In the genomic region with DNA sequence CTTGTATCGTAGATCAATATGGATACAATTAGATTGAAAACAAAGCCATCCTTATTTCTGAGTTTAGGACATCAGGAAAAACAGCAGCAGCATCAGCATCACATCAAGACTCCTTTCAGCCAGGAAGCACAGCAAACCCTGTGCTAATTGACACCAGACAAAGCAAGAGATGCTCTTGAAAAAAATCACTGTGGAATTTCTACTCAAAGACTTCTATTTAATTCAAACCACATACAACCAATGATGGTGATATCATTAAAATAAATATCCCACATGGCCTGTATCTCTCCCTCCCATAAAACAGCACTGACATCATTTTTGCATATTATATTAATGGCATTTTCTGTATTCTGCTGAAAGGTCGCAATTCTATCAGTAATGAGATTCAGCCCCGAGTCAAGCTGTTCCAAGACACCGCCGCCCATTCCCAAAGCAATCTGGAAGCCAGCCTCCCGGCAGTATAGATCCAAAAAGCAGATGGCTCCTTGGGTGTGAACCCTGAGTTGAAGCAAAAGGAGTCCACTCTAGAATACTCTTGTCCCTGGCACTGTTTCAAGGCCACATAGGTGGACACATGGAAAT, we compare ENCODE assay signal across 18 mouse cellular contexts. TPM values are rescaled to one million over a fixed set of nuclear protein-coding genes. Genes with fewer than 3 reads are reported as not detected.
DNase-seq lines count a peak whose midpoint lies in the region; ATAC-seq lines count a peak whose summit lies in the region.
"Had no signal": no experiment of that assay in that cellular context is flagged by ENCODE, and none has a peak within 500 bp of the region (broad histone marks: within the 10 kb centered on the region; RNA-seq: fewer than 3 reads in every experiment).

No protein-coding gene starts in this region.

- H3K27me3 ChIP-seq in forebrain, embryonic 13.5 days = no peaks in the 10 kb centered on the region
- no peaks in the 10 kb centered on the region for H3K27me3 ChIP-seq in forebrain, embryonic 12.5 days
- H3K27me3 ChIP-seq in embryonic facial prominence, embryonic 11.5 days (ENCODE audit: control insufficient read depth, insufficient read depth, low read length) = no peaks in the 10 kb centered on the region
- no peaks in the 10 kb centered on the region for H3K27me3 ChIP-seq in kidney, embryonic 16.5 days (ENCODE audit: insufficient read depth, low read length)

- H3K9me3 ChIP-seq in forebrain, embryonic 13.5 days (replicated peaks) = no peaks in the 10 kb centered on the region
- H3K9me3 ChIP-seq in forebrain, embryonic 12.5 days = no peaks in the 10 kb centered on the region
- H3K9me3 ChIP-seq in embryonic facial prominence, embryonic 11.5 days (replicated peaks; ENCODE audit: control insufficient read depth, low read length) = no peaks in the 10 kb centered on the region
- no peaks in the 10 kb centered on the region for H3K9me3 ChIP-seq in kidney, embryonic 16.5 days (ENCODE audit: low read length)
- H3K9me3 ChIP-seq: heart, embryonic 10.5 days had no signal

- ATAC-seq in forebrain, embryonic 13.5 days = peak; percentile 55; the same call in 1 of the 2 replicates
- no peak for ATAC-seq in forebrain, embryonic 12.5 days (ENCODE audit: low FRiP score)
- ATAC-seq in embryonic facial prominence, embryonic 11.5 days (replicated peaks; ENCODE audit: insufficient number of reproducible peaks, low FRiP score, low TSS enrichment, low read depth) = no peak
- no peak for ATAC-seq in kidney, embryonic 16.5 days (ENCODE audit: low FRiP score, low TSS enrichment)
- ATAC-seq: intestine, postnatal 0 days; Patski had no signal

- DNase-seq in left cerebral cortex, postnatal 4 days = peak; percentile 8
- DNase-seq in left cerebral cortex, postnatal 14 days (ENCODE audit: low spot score in 2 of 2) = no peak
- peak; percentile 46 for DNase-seq in embryonic facial prominence, embryonic 11.5 days (ENCODE audit: low spot score)
- DNase-seq in mesoderm, embryonic 11.5 days (ENCODE audit: low read depth, low spot score) = peak; percentile 27
- no peak for DNase-seq in cerebellum, postnatal 25 days
- DNase-seq: gastrocnemius, postnatal 25 days; heart, postnatal 36 days; kidney, postnatal 10 days; lung, embryonic 14.5 days; right cerebral cortex, postnatal 4 days had no signal

- no peak overlapping the region for H3K4me3 ChIP-seq in forebrain, embryonic 13.5 days
- H3K4me3 ChIP-seq in forebrain, embryonic 12.5 days (replicated peaks) = no peak overlapping the region
- H3K4me3 ChIP-seq in embryonic facial prominence, embryonic 11.5 days (ENCODE audit: low read depth, low read length) = no peak overlapping the region
- H3K4me3 ChIP-seq in kidney, embryonic 16.5 days (ENCODE audit: low read length) = no peak overlapping the region
- H3K4me3 ChIP-seq: heart, embryonic 10.5 days; left cerebral cortex, adult 2 months; myocyte had no signal

- no peak overlapping the region for H3K27ac ChIP-seq in forebrain, embryonic 13.5 days
- no peak overlapping the region for H3K27ac ChIP-seq in forebrain, embryonic 12.5 days
- H3K27ac ChIP-seq in embryonic facial prominence, embryonic 11.5 days (replicated peaks; ENCODE audit: low read depth, low read length) = no peak overlapping the region
- no peak overlapping the region for H3K27ac ChIP-seq in kidney, embryonic 16.5 days (ENCODE audit: low read length)
- H3K27ac ChIP-seq: heart, embryonic 10.5 days; left cerebral cortex, adult 2 months had no signal

- no peak overlapping the region for H3K4me2 ChIP-seq in forebrain, embryonic 13.5 days
- H3K4me2 ChIP-seq in forebrain, embryonic 12.5 days = no peak overlapping the region
- H3K4me2 ChIP-seq in embryonic facial prominence, embryonic 11.5 days (ENCODE audit: low read depth, low read length) = no peak overlapping the region
- no peak overlapping the region for H3K4me2 ChIP-seq in kidney, embryonic 16.5 days (replicated peaks; ENCODE audit: low read depth, low read length)
- H3K4me2 ChIP-seq: lung, embryonic 14.5 days had no signal

- 74% methylated on average over 6 of the region's 6 CpGs for WGBS in forebrain, embryonic 13.5 days
- 76% methylated on average over 6 of the region's 6 CpGs for WGBS in forebrain, embryonic 12.5 days
- 47% methylated on average over 6 of the region's 6 CpGs for WGBS in embryonic facial prominence, embryonic 11.5 days
- 75% methylated on average over 6 of the region's 6 CpGs for WGBS in kidney, embryonic 16.5 days

- no peaks in the 10 kb centered on the region for H3K36me3 ChIP-seq in forebrain, embryonic 13.5 days (ENCODE audit: poor library complexity, severe bottlenecking)
- H3K36me3 ChIP-seq in forebrain, embryonic 12.5 days (replicated peaks) = no peaks in the 10 kb centered on the region
- H3K36me3 ChIP-seq in embryonic facial prominence, embryonic 11.5 days (replicated peaks; ENCODE audit: control insufficient read depth, insufficient read depth, low read depth, low read length) = no peaks in the 10 kb centered on the region
- H3K36me3 ChIP-seq in kidney, embryonic 16.5 days (ENCODE audit: insufficient read depth, low read length) = no peaks in the 10 kb centered on the region
- H3K36me3 ChIP-seq: heart, embryonic 10.5 days had no signal

- intact Hi-C loops in left cerebral cortex, postnatal 4 days (cut with DNase I) = no loop called here
- intact Hi-C loops in left cerebral cortex, postnatal 14 days (cut with DNase I) = no loop called here

- no peaks in the 10 kb centered on the region for H3K4me1 ChIP-seq in forebrain, embryonic 13.5 days
- H3K4me1 ChIP-seq in forebrain, embryonic 12.5 days = no peaks in the 10 kb centered on the region
- H3K4me1 ChIP-seq in embryonic facial prominence, embryonic 11.5 days (ENCODE audit: control insufficient read depth, insufficient read depth, low read length) = no peaks in the 10 kb centered on the region
- no peaks in the 10 kb centered on the region for H3K4me1 ChIP-seq in kidney, embryonic 16.5 days (ENCODE audit: insufficient read depth, low read length)
- H3K4me1 ChIP-seq: heart, embryonic 10.5 days had no signal

- H3K9ac ChIP-seq in forebrain, embryonic 13.5 days = no peak overlapping the region
- H3K9ac ChIP-seq in forebrain, embryonic 12.5 days = no peak overlapping the region
- H3K9ac ChIP-seq in embryonic facial prominence, embryonic 11.5 days (replicated peaks; ENCODE audit: low read length) = no peak overlapping the region
- no peak overlapping the region for H3K9ac ChIP-seq in kidney, embryonic 16.5 days (replicated peaks; ENCODE audit: low read length)
- H3K9ac ChIP-seq: lung, embryonic 14.5 days had no signal

RNA-seq across cellular contexts. Expression of a gene that starts 46.4 kb away (rescaled TPM):
- polyA plus RNA-seq in forebrain, embryonic 13.5 days (2015; fragmentation: Nextera tagmentation; extraction: Ambion mirVana) = 4.0 and 5.5 TPM in 2 replicates
- polyA plus RNA-seq in forebrain, embryonic 12.5 days (2016; fragmentation: Nextera tagmentation; extraction: Ambion mirVana) = 9.7 and 14.9 TPM in 2 replicates
- total RNA-seq in left cerebral cortex, postnatal 4 days (2021) = 10 to 100 TPM; 13.2 to 16.0 TPM
- 10 to 100 TPM; 14.3 to 16.5 TPM for total RNA-seq in left cerebral cortex, postnatal 14 days (2021)
- 16.2 and 19.9 TPM in 2 replicates for polyA plus RNA-seq in embryonic facial prominence, embryonic 11.5 days (2014; fragmentation: Nextera tagmentation; extraction: Ambion mirVana)
- polyA plus RNA-seq in kidney, embryonic 16.5 days (2015; fragmentation: Nextera tagmentation; extraction: Ambion mirVana) = 14.4 and 17.7 TPM in 2 replicates

Comparison
In these comparisons a context has a peak if more than half of its experiments do, and no peak if none do; other contexts are left out.
1. DNase-seq: peak in left cerebral cortex, postnatal 4 days (single experiment), embryonic facial prominence, embryonic 11.5 days (single experiment) and mesoderm, embryonic 11.5 days (single experiment); none in left cerebral cortex, postnatal 14 days (0 of 2) and cerebellum, postnatal 25 days (0 of 2).